Mouse (Mus musculus): ENCODE measurements around the gene Pam.

The Pam gene

GRCm38 (mm10) chr1:97833466-97834353 is 261.7 kb downstream of the Pam start:
- no peak for DNase-seq (ENCODE audit: low read depth, low spot score)

DNA sequence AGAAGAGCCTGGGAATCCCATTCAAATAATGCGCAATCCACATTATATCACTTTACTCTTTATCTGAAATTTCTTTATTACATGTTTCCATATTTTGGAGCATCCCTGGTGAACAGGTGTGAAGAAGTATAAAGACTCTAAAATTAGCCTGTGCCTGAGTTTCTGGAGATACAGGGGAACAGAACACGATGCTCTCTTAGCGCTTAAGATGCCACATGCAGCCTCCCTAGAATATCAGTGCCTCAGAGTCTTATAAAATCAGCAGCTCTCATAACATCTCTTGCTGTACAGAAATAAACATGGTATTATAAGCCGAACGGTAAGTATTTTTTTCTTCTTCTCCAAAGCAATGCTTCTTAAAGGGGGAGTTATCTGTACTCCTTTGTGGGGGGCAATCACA is 267.4 kb downstream of the Pam start:
- no peak for DNase-seq (ENCODE audit: low read depth, low spot score)

DNA sequence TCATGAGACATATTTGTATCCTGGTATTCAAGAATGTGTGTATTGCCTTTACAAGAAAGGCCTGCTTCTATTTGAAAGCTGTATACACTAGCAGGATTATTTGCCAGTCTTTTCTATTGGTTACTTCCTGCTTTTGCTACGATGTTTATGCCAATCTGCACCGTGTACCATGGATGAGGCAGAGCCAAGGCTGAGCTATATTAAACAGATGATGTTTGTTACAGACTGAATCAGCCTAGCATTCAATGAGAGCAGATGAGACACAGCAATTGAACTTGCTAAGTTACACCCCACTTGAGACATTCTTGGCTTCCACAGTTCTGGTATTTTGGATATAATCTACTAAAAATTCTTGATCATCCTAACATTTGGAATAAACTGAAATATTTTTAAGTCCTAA is 267.9 kb downstream of the Pam start:
- no peak for DNase-seq (ENCODE audit: low read depth, low spot score)

GRCm38 (mm10) chr1:97822904-97823303 is 272.5 kb downstream of the Pam start:
- no peak for DNase-seq (ENCODE audit: low read depth, low spot score)

DNA sequence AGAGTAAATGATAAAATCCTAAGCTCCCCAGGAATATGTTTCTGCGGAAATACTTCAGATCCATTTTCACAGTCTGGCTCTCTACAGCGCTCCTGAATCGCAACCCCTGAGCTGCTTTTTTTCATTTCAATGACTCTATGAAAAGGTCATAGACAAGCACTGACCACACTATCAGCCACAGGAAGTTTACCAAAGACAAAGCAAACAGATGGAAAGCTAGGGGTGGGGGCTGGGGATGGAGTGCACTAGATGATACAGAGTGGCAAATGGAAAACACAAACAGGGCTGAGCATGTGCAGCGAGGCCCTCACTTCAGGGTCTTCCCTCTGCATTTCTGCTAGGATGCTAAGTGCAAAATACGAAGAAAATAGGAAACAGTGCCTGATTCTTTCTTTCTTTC is 273.2 kb downstream of the Pam start:
- DNase-seq (ENCODE audit: low read depth, low spot score), result no peak

DNA sequence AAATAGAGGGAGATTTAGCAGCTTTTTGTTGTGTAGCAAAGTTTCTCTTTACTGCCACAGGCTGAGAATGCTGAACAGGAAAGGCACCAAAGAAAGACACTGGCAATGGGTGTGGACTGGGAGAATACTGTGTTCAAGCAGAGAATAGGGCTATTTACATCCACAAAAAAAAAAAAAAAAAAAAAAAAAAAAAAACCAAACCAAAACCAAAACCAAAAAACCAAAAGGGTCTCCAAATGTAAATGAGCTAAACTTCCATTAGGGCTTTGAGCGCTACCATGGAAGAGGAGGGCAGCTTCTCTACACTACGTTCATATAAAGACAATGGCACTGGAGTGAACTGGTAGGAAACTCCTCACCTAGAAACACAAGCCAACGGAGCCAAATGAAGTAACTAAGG is 274.2 kb downstream of the Pam start:
- DNase-seq (ENCODE audit: low read depth, low spot score), result no peak

DNA sequence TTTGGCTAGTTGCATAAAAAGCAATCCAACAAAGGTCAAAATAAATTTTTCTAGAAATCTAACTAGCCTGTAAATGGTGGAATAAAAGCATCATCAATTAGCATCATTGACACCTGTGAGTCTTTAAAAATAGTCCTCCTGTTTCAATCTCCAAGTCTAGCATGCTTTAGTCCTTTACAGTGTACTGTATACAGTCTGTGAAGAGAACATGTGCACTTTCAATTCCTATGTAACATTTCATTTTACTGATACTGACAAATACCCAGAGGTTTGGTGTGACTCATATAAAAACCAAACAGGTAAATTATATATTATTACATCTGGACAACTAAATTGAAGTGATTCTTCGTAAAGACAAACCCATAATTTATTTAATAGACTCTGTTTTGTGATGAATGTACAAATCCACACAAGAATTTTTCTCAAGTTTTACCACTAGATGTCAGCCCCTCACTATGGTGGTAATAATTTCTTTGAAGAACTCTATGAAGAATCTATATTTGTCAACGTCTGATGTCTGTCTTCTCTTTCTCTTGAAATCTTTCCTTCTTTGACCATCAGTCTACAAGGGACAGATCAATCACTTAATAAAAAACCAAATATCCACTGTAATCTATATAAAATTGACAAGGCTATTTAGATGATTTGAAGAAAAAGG is 286.1 kb downstream of the Pam start:
- DNase-seq (ENCODE audit: low read depth, low spot score), result no peak

DNA sequence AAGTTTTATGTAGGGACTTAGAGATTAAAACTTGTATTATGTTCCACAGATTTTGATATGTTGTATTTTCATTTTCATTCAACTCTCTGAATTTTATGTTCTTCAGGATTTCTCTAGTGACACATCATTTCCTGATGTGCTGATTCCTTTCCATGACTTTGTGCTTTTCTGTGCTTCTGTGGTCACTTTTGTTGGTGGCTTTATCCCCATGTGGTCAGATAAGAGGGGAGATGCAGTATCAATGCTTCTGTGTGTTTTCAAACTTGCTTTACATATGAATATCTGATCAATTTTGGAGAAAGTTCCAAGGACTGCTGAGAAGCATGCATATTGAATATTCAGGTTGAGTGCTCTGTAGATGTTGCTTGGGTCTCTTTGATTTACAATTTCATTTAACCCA is 290.9 kb downstream of the Pam start:
- no peak for DNase-seq (ENCODE audit: low read depth, low spot score)

GRCm38 (mm10) chr1:97802207-97802902 is 293.1 kb downstream of the Pam start:
- DNase-seq (ENCODE audit: low read depth, low spot score), result peak; percentile 6

- DNase-seq (ENCODE audit: low read depth, low spot score), result no peak
These were observed 299.5 kb downstream of the Pam start for GRCm38 (mm10) chr1:97795936-97796335.

GRCm38 (mm10) chr1:97794110-97794509 is 301.3 kb downstream of the Pam start:
- DNase-seq (ENCODE audit: low read depth, low spot score), result no peak

DNA sequence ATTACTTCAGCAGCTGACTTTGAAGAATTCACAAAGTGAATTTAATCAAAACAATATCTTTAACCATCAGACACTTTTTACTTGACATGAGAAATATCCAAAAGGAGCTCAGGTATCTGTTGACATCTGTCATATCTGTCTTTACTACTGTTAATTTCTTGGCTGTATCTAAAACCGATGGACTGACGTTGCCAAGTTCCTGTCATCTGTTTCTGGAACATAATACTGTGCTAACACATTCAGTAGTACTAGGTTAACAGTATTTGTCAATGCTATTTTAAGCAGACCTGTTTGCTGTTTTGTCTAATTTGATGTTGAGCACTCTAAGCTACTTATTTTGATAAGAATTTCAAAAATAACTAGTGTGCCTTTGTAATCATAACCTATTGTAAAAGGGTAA is 307.0 kb downstream of the Pam start:
- no peak for DNase-seq (ENCODE audit: low read depth, low spot score)

- DNase-seq (ENCODE audit: low read depth, low spot score), result no peak
These were observed 307.8 kb downstream of the Pam start for GRCm38 (mm10) chr1:97787674-97788073.

- DNase-seq (ENCODE audit: low read depth, low spot score), result no peak
These were observed 309.6 kb downstream of the Pam start for GRCm38 (mm10) chr1:97785685-97786393.

DNA sequence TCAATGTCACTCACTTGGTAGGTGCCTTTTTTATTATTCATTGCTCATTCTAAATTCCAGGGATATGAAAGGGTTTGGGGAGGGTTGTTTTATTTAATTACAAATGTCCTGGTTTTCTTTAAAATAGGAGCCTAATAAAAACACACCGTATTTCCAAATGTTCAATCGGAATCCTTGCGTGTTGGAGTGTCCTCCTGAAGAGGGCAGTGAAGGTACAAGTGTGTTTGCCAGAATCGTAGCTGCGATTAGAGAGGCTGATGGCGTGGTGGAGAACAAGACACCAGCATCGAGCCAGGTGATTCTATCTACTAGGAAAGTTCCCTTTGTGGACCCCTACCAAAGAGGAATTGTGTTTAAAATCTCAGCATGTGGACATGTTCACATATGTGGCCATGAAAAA is 310.5 kb downstream of the Pam start:
- no peak for DNase-seq (ENCODE audit: low read depth, low spot score)

DNA sequence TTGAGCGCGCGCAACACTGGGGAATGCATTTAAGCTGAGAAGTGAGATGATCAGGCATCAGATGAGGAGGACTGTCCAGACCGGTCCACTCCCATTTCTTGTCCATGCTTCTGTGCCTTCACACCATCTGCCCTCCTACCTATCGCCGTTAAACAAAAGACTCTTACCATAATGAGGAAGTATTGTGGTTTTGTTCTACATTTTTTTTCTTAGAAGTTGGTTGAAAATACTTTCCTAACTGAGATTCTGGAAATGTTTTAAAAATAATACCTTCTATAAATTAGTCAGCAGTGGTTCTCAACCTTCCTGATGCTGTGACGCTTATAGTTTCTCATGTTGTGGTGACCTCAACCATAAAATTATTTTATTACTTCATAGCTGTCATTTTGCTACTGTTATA is 313.8 kb downstream of the Pam start:
- DNase-seq (ENCODE audit: low read depth, low spot score), result no peak

- DNase-seq (ENCODE audit: low read depth, low spot score), result no peak
These were observed 321.5 kb downstream of the Pam start for GRCm38 (mm10) chr1:97773973-97774372.

GRCm38 (mm10) chr1:97773362-97773761 is 322.1 kb downstream of the Pam start:
- no peak for DNase-seq (ENCODE audit: low read depth, low spot score)

DNA sequence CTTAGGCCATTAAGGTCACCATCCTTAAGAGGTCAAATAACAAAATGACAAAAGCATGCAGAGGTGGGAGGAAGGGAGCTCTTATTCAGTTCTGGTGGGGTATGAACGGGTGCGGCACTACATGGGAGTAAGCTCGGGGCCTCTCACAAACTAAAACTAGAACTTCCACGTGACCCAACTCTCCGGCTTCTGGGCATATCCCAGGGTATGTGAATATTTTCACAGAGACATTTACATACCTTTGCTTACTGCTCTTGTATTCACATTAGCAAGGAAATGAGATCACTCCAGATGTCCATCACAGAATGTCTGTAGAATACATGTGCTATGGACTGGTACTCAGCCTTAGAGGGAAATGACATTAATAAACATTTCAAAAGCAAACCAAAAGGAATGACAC is 323.7 kb downstream of the Pam start:
- DNase-seq (ENCODE audit: low read depth, low spot score), result no peak

GRCm38 (mm10) chr1:97771118-97771517 is 324.3 kb downstream of the Pam start:
- no peak for DNase-seq (ENCODE audit: low read depth, low spot score)

DNA sequence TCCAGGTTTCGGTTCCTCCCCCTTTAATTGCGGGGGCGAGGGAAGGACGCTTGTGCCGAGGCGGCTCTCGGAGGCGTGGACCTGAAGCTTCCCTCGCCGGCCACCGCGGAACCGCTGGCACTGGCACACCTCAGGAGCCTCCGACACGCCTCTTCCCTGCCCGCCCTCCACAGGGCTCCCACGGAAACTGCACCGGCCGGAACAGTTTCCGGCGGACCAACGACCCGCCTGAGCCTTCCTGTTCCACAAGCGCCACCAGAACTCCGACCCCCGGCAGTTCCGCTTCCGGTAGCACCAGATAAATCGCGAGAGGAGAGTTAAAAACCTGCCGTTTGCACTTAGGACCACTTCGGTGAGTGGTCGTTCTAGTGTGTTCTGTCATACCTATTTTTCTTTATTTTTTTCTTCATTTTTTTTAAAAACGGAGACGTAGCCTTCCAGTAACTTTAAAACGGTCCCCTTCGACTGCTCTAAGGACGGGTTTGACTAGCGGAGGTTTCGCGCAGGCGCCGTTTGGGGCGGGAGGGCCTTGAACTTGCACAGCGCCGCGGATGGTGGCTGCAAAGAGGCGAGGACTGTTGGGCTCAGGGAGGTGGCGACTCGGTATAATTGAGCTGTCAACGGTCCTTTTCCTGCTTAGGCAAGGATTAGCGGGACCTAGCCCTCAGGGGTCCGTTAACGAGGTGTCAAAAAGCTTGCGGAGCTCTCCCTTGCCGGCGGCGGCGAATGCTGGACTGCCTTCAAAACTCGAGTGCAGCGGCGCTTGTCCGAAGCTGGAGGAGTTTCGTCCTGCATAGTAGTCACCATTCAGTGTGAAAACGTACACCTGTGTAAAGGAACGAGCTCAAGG is 325.3 kb downstream of the Pam start, which contains the start of the genes Gin1 and Ppip5k2:
TSS of gene Gin1 (plus strand) at position 269 of the 850 bp plus-strand sequence.
TSS of gene Ppip5k2 (minus strand) at position 508 of the 850 bp plus-strand sequence.
- DNase-seq (ENCODE audit: low read depth, low spot score), result peak; percentile 96

Data from forelimb bud, embryonic 11.5 days (tissue).